9 mouse cellular contexts compared by ENCODE assay signal in genomic region chr6:91729677-91730127, GRCm38 (mm10). TPM values are rescaled to one million over a fixed set of nuclear protein-coding genes. Genes with fewer than 3 reads are reported as not detected.
DNase-seq lines count a peak whose midpoint lies in the region; ATAC-seq and TF ChIP-seq lines count a peak whose summit lies in the region.
"Had no signal": no experiment of that assay in that cellular context is flagged by ENCODE, and none has a peak within 500 bp of the region (broad histone marks: within the 10 kb centered on the region; RNA-seq: fewer than 3 reads in every experiment).

No protein-coding gene starts in this region.

- 8% methylated on average over 12 of the region's 12 CpGs for WGBS in forebrain, embryonic 12.5 days
- 32% methylated on average over 12 of the region's 12 CpGs for WGBS in heart, embryonic 16.5 days
- WGBS in kidney, postnatal 0 days = 20% methylated on average over 12 of the region's 12 CpGs

- H3K27ac ChIP-seq in forebrain, embryonic 12.5 days = peak overlapping the region; percentile 85
- peak overlapping the region; percentile 75 for H3K27ac ChIP-seq in heart, embryonic 16.5 days (ENCODE audit: low read length)
- peak overlapping the region; percentile 54 for H3K27ac ChIP-seq in kidney, postnatal 0 days
- H3K27ac ChIP-seq: macrophage had no signal

- no peaks in the 10 kb centered on the region for H3K9me3 ChIP-seq in forebrain, embryonic 12.5 days
- no peaks in the 10 kb centered on the region for H3K9me3 ChIP-seq in heart, embryonic 16.5 days (replicated peaks; ENCODE audit: control insufficient read depth, low read length)
- no peaks in the 10 kb centered on the region for H3K9me3 ChIP-seq in kidney, postnatal 0 days (replicated peaks; ENCODE audit: low read length)

- TF ChIP-seq CTCF in kidney, postnatal 0 days (IDR thresholded peaks at IDR 0.05; ENCODE audit: low read depth) = no peak

- DNase-seq in embryo, embryonic 10 days (ENCODE audit: low spot score) = peak; percentile 65
- no peak for DNase-seq in embryo, embryonic 9.5 days (ENCODE audit: extremely low spot score)
- peak; percentile 61 for DNase-seq in kidney, postnatal 0 days (ENCODE audit: low spot score)
- peak; percentile 81 for DNase-seq in lung, postnatal 25 days (ENCODE audit: low spot score)
- peak; percentile 41 for DNase-seq in right cerebral cortex, postnatal 14 days
- no peak for DNase-seq in cerebellum, adult 8-10 months

- H3K27me3 ChIP-seq in forebrain, embryonic 12.5 days = no peaks in the 10 kb centered on the region
- H3K27me3 ChIP-seq in heart, embryonic 16.5 days (ENCODE audit: control insufficient read depth, insufficient read depth, low read length) = 0 out of 2 replicates have a peak, but pooled peaks cover 2% of the 10 kb centered on the region
- H3K27me3 ChIP-seq in kidney, postnatal 0 days (ENCODE audit: insufficient read depth, low read length) = no peaks in the 10 kb centered on the region

- H3K4me3 ChIP-seq in forebrain, embryonic 12.5 days (replicated peaks) = no peak overlapping the region
- H3K4me3 ChIP-seq in heart, embryonic 16.5 days (ENCODE audit: low read length) = no peak overlapping the region
- no peak overlapping the region for H3K4me3 ChIP-seq in kidney, postnatal 0 days (replicated peaks; ENCODE audit: low read depth, low read length)

- H3K9ac ChIP-seq in forebrain, embryonic 12.5 days = 0 out of 2 replicates have a peak overlapping the region, but pooled peaks have one; percentile 9
- H3K9ac ChIP-seq in heart, embryonic 16.5 days (ENCODE audit: low read length) = no peak overlapping the region
- H3K9ac ChIP-seq in kidney, postnatal 0 days (ENCODE audit: low read depth, low read length) = no peak overlapping the region

- peaks cover 71% of the 10 kb centered on the region for H3K36me3 ChIP-seq in forebrain, embryonic 12.5 days (replicated peaks)
- peaks cover 25% of the 10 kb centered on the region for H3K36me3 ChIP-seq in heart, embryonic 16.5 days (ENCODE audit: control insufficient read depth, insufficient read depth)
- H3K36me3 ChIP-seq in kidney, postnatal 0 days (ENCODE audit: insufficient read depth, low read length) = peaks cover 51% of the 10 kb centered on the region

- peaks cover 32% of the 10 kb centered on the region for H3K4me1 ChIP-seq in forebrain, embryonic 12.5 days
- H3K4me1 ChIP-seq in heart, embryonic 16.5 days (ENCODE audit: control insufficient read depth, insufficient read depth, low read length) = peaks cover 18% of the 10 kb centered on the region
- 0 out of 2 replicates have a peak, but pooled peaks cover 7% of the 10 kb centered on the region for H3K4me1 ChIP-seq in kidney, postnatal 0 days (replicated peaks; ENCODE audit: insufficient read depth, low read length)

- no peak overlapping the region for H3K4me2 ChIP-seq in forebrain, embryonic 12.5 days
- H3K4me2 ChIP-seq in heart, embryonic 16.5 days (ENCODE audit: low read depth, low read length) = no peak overlapping the region
- no peak overlapping the region for H3K4me2 ChIP-seq in kidney, postnatal 0 days (ENCODE audit: low read length)

- ATAC-seq in forebrain, embryonic 12.5 days (ENCODE audit: low FRiP score) = peak; percentile 57
- peak; percentile 80 for ATAC-seq in heart, embryonic 16.5 days (replicated peaks; ENCODE audit: extremely low read depth, insufficient read depth, low FRiP score)
- peak; percentile 47; the same call in 1 of the 2 replicates for ATAC-seq in kidney, postnatal 0 days (replicated peaks; ENCODE audit: low FRiP score, low read depth)

RNA-seq across cellular contexts. Expression of gene Slc6a6, which starts 45.8 kb away (rescaled TPM):
- polyA plus RNA-seq in forebrain, embryonic 12.5 days (2016; fragmentation: Nextera tagmentation; extraction: Ambion mirVana) = 67.6 and 79.0 TPM in 2 replicates
- 59.1 and 74.8 TPM in 2 replicates for polyA plus RNA-seq in heart, embryonic 16.5 days (2015; fragmentation: Nextera tagmentation; extraction: Ambion mirVana)
- 106 and 121 TPM in 2 replicates for polyA plus RNA-seq in kidney, postnatal 0 days (2015; fragmentation: Nextera tagmentation; extraction: Ambion mirVana)

Comparison
In these comparisons a context has a peak if more than half of its experiments do, and no peak if none do; other contexts are left out.
1. DNase-seq: peak in embryo, embryonic 10 days (single experiment), kidney, postnatal 0 days (single experiment), lung, postnatal 25 days (single experiment) and right cerebral cortex, postnatal 14 days (single experiment); none in embryo, embryonic 9.5 days (single experiment) and cerebellum, adult 8-10 months (single experiment).
2. Peak in every context shown above with its lines, with median percentiles within 50 percentile points of each other: ATAC-seq and H3K27ac ChIP-seq.